11 mouse cellular contexts compared by ENCODE assay signal in the genomic region with DNA sequence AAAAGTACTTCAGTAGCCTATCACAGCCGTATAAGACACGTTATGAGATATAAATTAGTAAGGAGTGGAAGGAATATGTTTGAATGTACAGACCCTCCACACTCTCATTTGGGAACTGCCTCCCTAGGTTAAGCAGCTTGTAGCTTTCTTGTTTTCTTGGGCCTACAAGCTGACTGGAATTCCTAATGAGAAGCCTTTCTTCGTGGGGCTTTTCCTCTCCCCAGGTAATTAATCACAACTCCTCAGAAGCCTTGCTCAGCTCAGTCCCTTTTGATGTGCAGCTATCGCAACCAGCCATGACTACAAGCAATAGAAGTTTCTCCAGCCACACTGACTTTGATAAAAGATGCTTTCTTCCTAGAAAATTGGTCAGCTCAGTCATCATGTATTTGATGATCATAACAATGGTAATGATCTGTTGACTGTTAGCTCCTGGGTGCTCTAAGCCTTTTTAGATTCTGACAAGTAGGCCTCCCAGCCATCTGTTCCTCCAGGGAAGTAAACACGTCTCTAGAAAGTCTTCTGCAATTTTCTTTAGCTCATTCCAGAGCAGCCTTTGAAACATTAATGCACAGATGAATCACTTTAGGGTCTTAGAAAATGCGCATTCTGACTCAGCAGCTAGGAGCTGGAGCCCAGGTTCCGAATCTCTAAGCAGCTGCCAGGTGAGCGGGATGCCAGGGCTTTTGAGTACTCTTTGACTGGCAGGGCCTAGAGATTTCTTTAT.
DNase-seq lines count a peak whose midpoint lies in the region; ATAC-seq lines count a peak whose summit lies in the region.
"Had no signal": no experiment of that assay in that cellular context is flagged by ENCODE, and none has a peak within 500 bp of the region (broad histone marks: within the 10 kb centered on the region; RNA-seq: fewer than 3 reads in every experiment).

No protein-coding gene starts in this region.

- no peak overlapping the region for H3K4me3 ChIP-seq in forebrain, embryonic 15.5 days
- H3K4me3 ChIP-seq: myocyte had no signal

- no peak overlapping the region for H3K27ac ChIP-seq in forebrain, embryonic 15.5 days (replicated peaks)

- 8% methylated on average over 8 of the region's 8 CpGs for WGBS in forebrain, embryonic 15.5 days

- H3K9me3 ChIP-seq in forebrain, embryonic 15.5 days: no peaks in the 10 kb centered on the region

- DNase-seq in right cerebral cortex, adult 18-20 months: peak; percentile 23
- no peak for DNase-seq in right cerebral cortex, postnatal 14 days
- DNase-seq in left cerebral cortex, postnatal 14 days (ENCODE audit: low spot score in 2 of 2): peak; percentile 6 to 11
- peak; percentile 32 for DNase-seq in telencephalon, adult 2 months (ENCODE audit: low read depth, low spot score)
- no peak for DNase-seq in gastrocnemius, postnatal 4 days (ENCODE audit: low spot score in 2 of 2)
- no peak for DNase-seq in heart, adult 18-20 months
- DNase-seq: lung, postnatal 10 days; thymus, adult 18-20 months had no signal

- no peaks in the 10 kb centered on the region for H3K36me3 ChIP-seq in forebrain, embryonic 15.5 days

- intact Hi-C loops in left cerebral cortex, postnatal 14 days (cut with DNase I): no loop called here

- H3K27me3 ChIP-seq in forebrain, embryonic 15.5 days: no peaks in the 10 kb centered on the region

- H3K4me2 ChIP-seq in forebrain, embryonic 15.5 days (replicated peaks): no peak overlapping the region

- H3K4me1 ChIP-seq in forebrain, embryonic 15.5 days: peaks cover 8% of the 10 kb centered on the region; the same call in 1 of the 2 replicates

- ATAC-seq in forebrain, embryonic 15.5 days (replicated peaks): 0 out of 2 replicates have a peak, but pooled peaks have one; percentile 23
- ATAC-seq: activated CD4-positive, CD25-positive, alpha-beta regulatory T cell, adult 4 months had no signal

- no peak overlapping the region for H3K9ac ChIP-seq in forebrain, embryonic 15.5 days (replicated peaks)

Comparison
In these comparisons a context has a peak if more than half of its experiments do, and no peak if none do; other contexts are left out.
1. DNase-seq: peak in right cerebral cortex, adult 18-20 months (single experiment), left cerebral cortex, postnatal 14 days (2 of 2) and telencephalon, adult 2 months (single experiment); none in right cerebral cortex, postnatal 14 days (single experiment), gastrocnemius, postnatal 4 days (0 of 2) and heart, adult 18-20 months (0 of 2).